Mouse (Mus musculus) C2C12 (cell line): ENCODE data around the gene Gm2696. TPM values are rescaled to one million over a fixed set of nuclear protein-coding genes. Genes with fewer than 3 reads are reported as not detected.
"Not testable (repeated sequence)": the region's sequence is repeated elsewhere in the genome, so short reads cannot be mapped to it uniquely, and the experiment has no call there.

Experiments
- H3K27me3 ChIP-seq: one replicate; pipeline ENCODE4 v1.6.1; 2011; ENCODE audit not compliant: control insufficient read depth, insufficient read depth, insufficient read length
- H3K36me3 ChIP-seq: one replicate; pipeline ENCODE4 v1.6.1; 2011; ENCODE audit not compliant: control insufficient read depth, insufficient read depth
- H3K4me3 ChIP-seq: one replicate; pipeline ENCODE4 v1.5.1; 2011; ENCODE audit warnings: mild to moderate bottlenecking, control low read depth; ENCODE audit not compliant: poor library complexity, insufficient read depth, severe bottlenecking
- H3K79me2 ChIP-seq: one replicate; pipeline ENCODE4 v1.6.1; 2011; ENCODE audit not compliant: control insufficient read depth, insufficient read depth
- H3K79me3 ChIP-seq: one replicate; pipeline ENCODE4 v1.6.1; 2011; ENCODE audit warnings: low read depth, control low read depth
- H3ac ChIP-seq: one replicate; pipeline ENCODE3; 2011; ENCODE audit warnings: low read depth; ENCODE audit not compliant: control insufficient read depth, insufficient read length
- CEBPB ChIP-seq: IDR thresholded peaks from one replicate; pipeline ENCODE4 v1.6.1; 2011; ENCODE audit warnings: low read depth, mild to moderate bottlenecking, control low read depth, moderate library complexity
- CTCF ChIP-seq: IDR thresholded peaks from one replicate; pipeline ENCODE4 v1.5.1; 2011; ENCODE audit not compliant: control insufficient read depth, insufficient read depth, insufficient read length
- FOSL1 ChIP-seq: IDR thresholded peaks from one replicate; pipeline ENCODE4 v1.8.0; 2011; ENCODE audit warnings: mild to moderate bottlenecking, low read length; ENCODE audit not compliant: poor library complexity, insufficient read depth, severe bottlenecking
- MAX ChIP-seq: IDR thresholded peaks from one replicate; pipeline ENCODE4 v1.6.1; 2011; ENCODE audit warnings: mild to moderate bottlenecking, control low read depth
- MYOD1 ChIP-seq: IDR thresholded peaks from one replicate; pipeline ENCODE4 v1.6.1; 2011; ENCODE audit warnings: low read depth; ENCODE audit not compliant: control insufficient read depth, insufficient read length
- MYOG ChIP-seq: IDR thresholded peaks from one replicate; pipeline ENCODE4 v1.6.1; 2011; ENCODE audit not compliant: control insufficient read depth, insufficient read length; ENCODE audit errors: extremely low read depth
- USF1 ChIP-seq: IDR thresholded peaks from one replicate; pipeline ENCODE4 v1.6.1; 2011; ENCODE audit warnings: low read depth, mild to moderate bottlenecking, control low read depth, moderate library complexity
- polyA plus RNA-seq: library from polyadenylated mRNA; unstranded; fragments of >200 nt; fragmentation: generic; extraction: Trizol; gene quantifications from one replicate; pipeline ENCODE4 v1.2.1, GENCODE M21; 2012; ENCODE audit warnings: missing spikeins

The Gm2696 gene
- polyA plus RNA-seq, 1 experiment: not detected

DNA sequence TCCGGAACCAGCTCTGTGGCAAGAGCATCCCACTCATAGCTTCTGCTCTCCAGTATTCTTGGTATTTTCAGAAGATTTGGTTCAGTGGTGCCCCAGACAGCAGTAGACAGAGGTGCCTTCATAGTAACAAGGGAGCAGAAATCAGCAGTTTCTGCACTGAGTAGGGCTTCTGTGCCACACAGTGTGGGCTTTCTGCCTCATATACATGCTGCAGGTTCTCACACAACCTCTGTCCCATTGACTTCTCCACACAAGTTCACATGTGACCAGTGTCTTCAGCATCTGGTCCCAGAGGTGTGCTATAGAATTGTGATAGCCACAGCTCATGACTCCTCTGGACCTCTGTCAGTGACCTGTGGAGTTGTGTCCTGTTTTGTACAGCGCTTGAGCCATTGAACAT is 25.9 kb upstream of the Gm2696 start:
- H3K4me3 ChIP-seq: no peak overlapping the region
- H3K79me2 ChIP-seq: no peaks in the 10 kb centered on the region

DNA sequence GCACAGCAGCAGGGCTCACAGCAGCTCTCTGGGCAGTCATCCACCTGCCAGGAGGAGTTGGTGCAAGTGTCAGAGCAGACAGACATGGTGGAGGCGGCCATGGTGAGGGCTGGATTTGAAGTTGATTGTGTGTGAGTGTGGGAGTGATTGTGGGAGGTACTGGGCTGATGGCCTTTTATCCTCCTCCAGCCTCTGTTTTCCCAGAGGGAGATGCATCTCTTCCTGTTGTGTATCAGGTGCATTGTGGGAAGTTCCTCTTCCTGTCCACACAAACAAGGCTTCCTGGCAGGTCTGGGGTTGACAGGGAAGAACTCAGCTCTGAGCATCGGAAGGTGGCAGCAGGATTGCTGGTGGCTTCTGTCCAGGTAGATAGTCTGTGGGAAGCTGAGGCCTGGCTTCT is 19.5 kb upstream of the Gm2696 start, which contains the start of gene Gm9639:
Gene Gm9639 (minus strand): TSS at position 101 of the 400 bp plus-strand sequence.
- TF ChIP-seq CTCF: no peak
- TF ChIP-seq CEBPB: no peak
- no peak for TF ChIP-seq MYOD1
- TF ChIP-seq USF1: no peak
- no peak for TF ChIP-seq MYOG
- TF ChIP-seq FOSL1: no peak
- TF ChIP-seq MAX: no peak
- no peak within 1 kb of the TSS for H3K4me3 ChIP-seq
- H3K27me3 ChIP-seq: peaks cover 7% of the 10 kb centered on the region
- H3K79me2 ChIP-seq: no peaks in the 10 kb centered on the region
- no peaks in the 10 kb centered on the region for H3K36me3 ChIP-seq
- no peak within 1 kb of the TSS for H3ac ChIP-seq
- H3K79me3 ChIP-seq: no peaks in the 10 kb centered on the region

More for the DNA sequence above, 25.9 kb upstream of the Gm2696 start:
- no peak overlapping the region for H3ac ChIP-seq
- H3K27me3 ChIP-seq: peaks cover 3% of the 10 kb centered on the region
- no peaks in the 10 kb centered on the region for H3K79me3 ChIP-seq
- H3K36me3 ChIP-seq: no peaks in the 10 kb centered on the region
- TF ChIP-seq USF1 (no peak), FOSL1 (no peak), MYOD1 (no peak), MYOG (no peak), CEBPB (no peak), MAX (no peak), CTCF (no peak)

DNA sequence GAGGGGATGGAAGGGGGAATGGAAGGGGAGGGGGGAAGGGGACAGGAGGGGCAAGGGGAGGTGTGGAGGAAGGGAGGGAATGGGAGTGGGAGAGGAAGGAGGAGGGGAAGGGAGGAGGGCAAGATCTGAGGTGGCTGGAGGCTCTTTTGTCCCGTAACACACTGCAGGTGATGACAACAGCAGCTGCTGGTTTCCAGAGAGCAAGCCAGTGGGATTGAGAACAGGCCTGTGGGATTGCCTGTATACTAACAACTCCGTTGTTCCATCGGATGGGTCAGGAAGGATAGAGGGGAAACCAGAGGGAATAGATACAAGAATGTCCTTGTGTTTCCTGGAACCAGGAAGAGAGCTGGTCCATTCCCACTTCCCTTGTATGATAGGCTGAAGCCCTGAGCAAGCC is 16.8 kb upstream of the Gm2696 start:
- no peaks in the 10 kb centered on the region for H3K79me3 ChIP-seq
- H3K27me3 ChIP-seq: peaks cover 7% of the 10 kb centered on the region
- no peaks in the 10 kb centered on the region for H3K79me2 ChIP-seq
- no peak overlapping the region for H3ac ChIP-seq
- no peak for TF ChIP-seq MYOG
- TF ChIP-seq MYOD1: no peak
- no peak for TF ChIP-seq USF1
- no peak for TF ChIP-seq CEBPB
- TF ChIP-seq CTCF: no peak
- TF ChIP-seq FOSL1: no peak
- no peak for TF ChIP-seq MAX
- H3K4me3 ChIP-seq: no peak overlapping the region
- H3K36me3 ChIP-seq: no peaks in the 10 kb centered on the region

DNA sequence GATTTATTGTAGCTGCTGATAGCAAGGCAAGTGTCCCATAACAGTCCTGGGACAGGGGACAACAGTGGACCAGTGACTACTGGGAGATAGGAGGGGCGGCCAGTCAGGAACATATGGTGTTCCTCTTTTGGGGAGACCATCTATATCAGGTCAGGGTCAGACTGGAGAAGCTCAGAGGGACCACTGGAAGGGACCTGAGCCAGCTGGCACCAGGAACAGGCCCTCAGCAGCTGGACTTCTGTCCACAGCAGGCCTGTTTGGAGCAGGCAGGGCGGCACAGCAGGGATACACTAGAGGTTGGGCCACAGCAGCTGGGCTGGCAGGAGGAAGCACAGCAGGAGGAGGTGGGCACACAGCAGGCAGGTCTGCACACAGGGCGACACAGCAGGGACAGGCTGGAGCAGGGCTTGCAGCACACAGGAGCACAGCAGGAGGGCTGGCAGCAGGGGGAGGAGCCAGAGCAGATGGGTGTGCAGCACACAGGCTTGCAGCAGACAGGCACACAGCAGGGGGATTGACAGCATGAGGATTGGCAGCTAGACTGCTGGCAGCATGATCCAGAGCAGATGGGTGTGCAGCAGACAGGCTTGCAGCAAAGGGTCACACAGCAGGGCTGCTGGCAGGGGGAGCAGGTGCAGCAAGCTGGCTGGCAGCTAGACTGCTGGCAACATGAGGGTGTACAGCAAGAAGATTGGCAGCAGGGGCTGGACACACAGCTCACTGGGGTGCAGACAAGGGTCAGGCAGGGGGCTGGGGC is 16.1 kb upstream of the Gm2696 start:
- H3K79me3 ChIP-seq, H3ac ChIP-seq, H3K4me3 ChIP-seq, H3K27me3 ChIP-seq, H3K36me3 ChIP-seq, H3K79me2 ChIP-seq: not testable (repeated sequence)

DNA sequence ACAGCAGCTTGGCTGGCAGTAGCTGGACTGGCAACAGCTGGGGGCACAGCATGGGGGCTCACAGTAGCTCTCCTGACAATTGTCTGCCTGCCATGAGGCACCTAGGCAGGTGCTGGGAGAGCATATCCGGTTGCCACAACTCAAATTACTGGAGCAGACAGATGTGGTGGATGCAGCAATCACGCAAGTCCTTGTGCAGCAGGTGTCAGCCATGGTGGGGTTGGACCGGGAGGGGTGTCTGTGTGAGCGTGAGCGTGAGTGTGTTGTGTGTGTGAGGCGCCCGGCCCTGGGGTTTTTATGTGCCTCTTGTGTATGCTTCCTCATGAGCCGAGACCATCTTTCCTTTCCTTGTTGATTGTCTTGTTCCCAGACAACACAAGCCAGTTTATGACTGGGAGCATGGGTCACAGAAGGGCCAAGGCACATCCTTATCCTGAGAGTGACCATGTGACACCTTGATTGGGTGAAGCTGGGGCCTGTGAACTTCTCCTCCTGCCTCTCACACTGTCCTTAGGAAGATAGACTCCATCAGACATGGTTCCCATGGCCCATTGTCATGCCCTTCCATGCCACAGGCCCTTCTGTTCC is 15.5 kb upstream of the Gm2696 start, which contains the start of gene Gm19668:
Gene Gm19668 (minus strand): TSS at position 213 of the 588 bp plus-strand sequence.
- Histone ChIP-seq H3K36me3 (no peaks in the 10 kb centered on the region), H3K79me2 (no peaks in the 10 kb centered on the region), H3K27me3 (peaks cover 7% of the 10 kb centered on the region), H3K4me3 (no peak within 1 kb of the TSS), H3ac (no peak within 1 kb of the TSS), H3K79me3 (no peaks in the 10 kb centered on the region)
- TF ChIP-seq MYOD1: peak; percentile 19
- no peak for TF ChIP-seq MAX
- no peak for TF ChIP-seq MYOG
- TF ChIP-seq FOSL1: no peak

DNA sequence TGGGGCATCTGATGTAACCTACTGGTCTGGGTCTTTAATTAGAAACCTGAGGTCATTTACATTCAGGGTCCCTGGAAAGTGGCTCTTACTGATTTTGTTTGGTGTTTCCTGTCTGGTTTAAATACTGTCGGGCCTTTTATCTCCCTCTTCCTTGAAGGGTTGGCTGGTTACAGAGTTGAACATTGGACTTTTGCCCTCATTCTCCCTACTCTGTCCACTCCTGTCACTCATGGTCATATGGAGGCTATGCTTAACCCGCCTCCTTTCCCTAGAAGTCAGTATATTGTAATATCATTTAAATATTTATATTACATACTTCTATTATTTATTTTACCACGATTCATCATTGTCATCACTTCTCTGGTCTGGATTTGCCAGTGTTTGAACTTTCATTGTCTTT is 10.4 kb upstream of the Gm2696 start:
- no peaks in the 10 kb centered on the region for H3K27me3 ChIP-seq
- H3K79me2 ChIP-seq: no peaks in the 10 kb centered on the region
- no peak overlapping the region for H3K4me3 ChIP-seq
- no peak overlapping the region for H3ac ChIP-seq
- H3K36me3 ChIP-seq: no peaks in the 10 kb centered on the region
- TF ChIP-seq FOSL1 (no peak), MYOD1 (no peak), CEBPB (no peak), MAX (no peak), MYOG (no peak), USF1 (no peak), CTCF (no peak)
- no peaks in the 10 kb centered on the region for H3K79me3 ChIP-seq
